Mouse (Mus musculus) heart, postnatal 0 days (tissue): ENCODE data around the gene Gm10153.

Source experiments
- CTCF ChIP-seq: IDR thresholded peaks from 2 replicates; pipeline ENCODE4 v1.5.1; 2016; ENCODE audit warnings: antibody characterized with exemption, control low read depth, low read depth
- EP300 ChIP-seq: IDR thresholded peaks from 2 replicates; pipeline ENCODE4 v1.6.1; 2016; ENCODE audit warnings: antibody characterized with exemption, low read depth

- TF ChIP-seq CTCF (peak; percentile 57), EP300 (no peak)
These were observed 44.2 kb downstream of the Gm10153 start for GRCm38 (mm10) chr7:142146033-142146432.
